Mouse (Mus musculus): Measurements from ENCODE around the gene Nkx6-2.

GRCm38 (mm10) chr7:139566533-139566932 is 16.1 kb downstream of the Nkx6-2 start:
- TF ChIP-seq GATA1 (IDR thresholded peaks at IDR 0.05; ENCODE audit: low read length) (no peak), TAL1 (IDR thresholded peaks at IDR 0.05; ENCODE audit: low read length) (no peak)
